Mouse (Mus musculus) left cerebral cortex, postnatal 4 days (tissue): Measurements from ENCODE around the gene Slc9b2. TPM values are rescaled to one million over a fixed set of nuclear protein-coding genes. Genes with fewer than 3 reads are reported as not detected.
A peak's percentile ranks its signal among the peaks of the same experiment; 100 is the strongest.

Source experiments
- DNase-seq: peaks from one replicate; pipeline ENCODE4 v3.0.0-alpha.2; 2022
- intact Hi-C: fragments of 180-260 bp; cut with DNase I; formaldehyde crosslinking; loops from one replicate; pipeline ENCODE4 v1.15.1; 2025
- total RNA-seq, 2 experiments: library from RNA; stranded (reverse); gene quantifications; 2 replicates each; pipeline ENCODE4 v1.2.3; 2021

Gene Slc9b2
- total RNA-seq, 2 experiments from 2014 or later: 6.9 to 7.0 TPM

GRCm38 (mm10) chr3:135304566-135304965 lies 2.9 kb upstream of the Slc9b2 start:
- intact Hi-C loops: no loop called here
- no peak for DNase-seq

- no peak for DNase-seq
- intact Hi-C loops: no loop called here
Observed at GRCm38 (mm10) chr3:135312916-135313491, 5.5 kb downstream of the Slc9b2 start.

- intact Hi-C loops: no loop called here
- no peak for DNase-seq
Observed at GRCm38 (mm10) chr3:135313727-135314126, 6.2 kb downstream of the Slc9b2 start.

GRCm38 (mm10) chr3:135314811-135315210 lies 7.3 kb downstream of the Slc9b2 start:
- no peak for DNase-seq
- intact Hi-C loops: no loop called here

DNA sequence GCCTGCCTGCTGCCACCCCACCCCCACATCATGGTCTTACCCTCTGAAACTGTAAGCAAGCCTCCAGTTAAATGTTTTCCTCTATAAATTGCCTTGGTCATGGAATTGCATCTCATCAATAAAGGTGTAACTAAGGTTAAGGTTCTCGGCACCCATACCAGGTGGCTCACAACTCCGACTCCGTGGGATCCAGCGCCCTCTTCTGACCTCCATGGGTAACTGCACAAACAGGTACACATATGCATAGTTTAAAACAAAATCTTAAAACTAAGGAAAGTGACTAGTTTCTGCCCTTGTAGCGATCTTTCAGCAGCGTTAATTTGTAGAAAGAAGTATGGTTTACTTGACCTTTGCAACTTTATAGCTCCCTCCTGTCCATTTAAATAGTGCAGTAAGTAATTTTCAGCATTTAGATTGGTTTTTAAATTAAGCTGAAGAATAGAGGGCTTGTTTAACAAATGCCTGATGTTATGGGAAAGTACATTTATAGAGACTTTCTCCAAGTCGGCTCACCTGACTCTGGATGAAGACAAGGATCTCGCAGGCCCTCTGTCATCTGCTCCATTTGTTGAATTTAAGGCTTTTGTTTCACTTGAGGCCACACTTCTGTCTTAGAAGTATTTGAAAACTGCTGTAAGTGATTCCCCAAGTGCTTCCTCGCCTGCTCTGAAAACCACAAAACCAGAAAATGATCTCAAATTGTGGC lies 8.4 kb downstream of the Slc9b2 start:
- no peak for DNase-seq
- intact Hi-C loops: no loop called here

DNA sequence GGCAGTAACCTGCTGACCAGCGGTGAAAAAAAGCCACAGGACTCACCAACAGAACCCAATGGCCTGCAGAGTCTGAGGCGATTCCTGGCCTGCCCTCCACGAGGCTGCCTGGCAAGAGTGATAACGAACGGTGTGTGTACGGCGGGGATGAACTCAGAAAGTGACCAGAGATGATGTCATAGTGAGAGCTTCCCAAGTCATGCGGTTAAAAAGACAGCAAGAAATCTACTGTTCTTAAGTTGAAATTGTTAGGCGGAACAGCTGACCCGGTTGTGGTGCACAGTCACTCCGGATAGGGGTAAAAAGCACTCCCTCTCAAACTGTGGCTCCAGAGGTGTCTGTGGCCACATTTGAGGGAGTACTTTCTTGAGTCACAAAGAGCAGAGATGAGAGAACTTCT lies 10.8 kb downstream of the Slc9b2 start:
- no peak for DNase-seq
- intact Hi-C loops: no loop called here

DNA sequence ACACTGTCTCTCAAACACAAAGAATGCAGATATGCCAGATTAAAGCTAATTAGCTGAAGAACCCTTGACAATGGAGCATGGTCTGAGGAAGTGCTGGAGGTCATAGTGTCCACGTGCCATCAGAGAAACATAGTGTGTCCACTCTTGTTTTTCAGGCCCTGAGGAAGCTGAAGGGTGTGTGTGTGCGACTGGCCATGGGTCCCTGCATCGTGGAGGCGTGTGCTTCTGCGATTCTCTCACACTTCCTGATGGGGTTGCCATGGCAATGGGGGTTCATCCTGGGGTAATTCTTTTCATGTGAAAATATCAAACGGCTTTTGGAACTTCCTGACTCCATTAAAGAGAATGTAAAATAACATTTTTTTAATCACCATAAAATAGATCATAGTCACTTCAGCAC lies 16.9 kb downstream of the Slc9b2 start:
- DNase-seq: no peak
- intact Hi-C loops: no loop called here

- intact Hi-C loops: no loop called here
Observed at GRCm38 (mm10) chr3:135327176-135327575, 19.7 kb downstream of the Slc9b2 start.

DNA sequence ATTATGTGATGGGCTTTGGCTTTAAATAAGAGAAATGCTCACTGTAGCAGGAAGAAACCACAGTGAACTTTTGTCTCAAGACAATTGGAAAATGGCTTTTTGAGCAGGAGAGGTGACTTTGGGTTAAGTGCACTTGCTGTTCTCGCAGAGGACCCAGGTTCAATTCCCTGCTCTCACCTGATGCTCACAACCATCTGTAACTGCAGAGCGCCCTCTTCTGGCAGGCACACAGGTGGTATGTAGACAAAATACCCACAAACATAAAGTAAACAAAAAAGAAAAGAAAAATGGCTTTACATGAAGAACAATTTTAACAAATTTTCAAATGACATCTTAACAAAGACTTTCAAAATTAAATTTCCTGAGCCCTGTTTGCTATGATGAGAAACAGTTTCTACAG lies 20.1 kb downstream of the Slc9b2 start:
- DNase-seq: no peak
- intact Hi-C loops: no loop called here

More at GRCm38 (mm10) chr3:135327176-135327575, 19.7 kb downstream of the Slc9b2 start:
- no peak for DNase-seq

GRCm38 (mm10) chr3:135328560-135328959 lies 21.1 kb downstream of the Slc9b2 start:
- DNase-seq: peak; percentile 69
- intact Hi-C loops: no loop called here

GRCm38 (mm10) chr3:135332691-135333090 lies 25.2 kb downstream of the Slc9b2 start:
- DNase-seq: no peak
- intact Hi-C loops: no loop called here

DNA sequence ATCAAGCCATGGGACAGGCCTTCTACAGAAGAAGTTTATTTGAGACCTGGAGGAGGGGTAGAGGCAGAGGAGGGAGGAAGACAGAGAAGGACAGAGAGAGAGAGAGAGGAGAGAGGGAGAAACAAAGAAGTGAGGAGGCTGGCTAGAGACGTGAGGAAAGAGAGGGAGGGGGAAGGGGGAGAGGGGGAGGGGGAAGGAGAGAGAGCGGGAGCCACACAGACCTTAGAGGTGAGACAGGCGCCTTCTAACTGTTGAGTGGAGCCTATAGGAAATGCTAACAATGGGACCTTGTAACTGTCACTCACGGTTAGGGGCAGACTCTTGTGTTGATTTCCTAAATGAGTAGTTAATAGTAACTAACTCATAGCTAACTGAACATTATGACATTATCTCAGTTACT lies 26.3 kb downstream of the Slc9b2 start:
- intact Hi-C loops: no loop called here
- no peak for DNase-seq

- intact Hi-C loops: no loop called here
- DNase-seq: no peak
Observed at GRCm38 (mm10) chr3:135347739-135348264, 40.3 kb downstream of the Slc9b2 start, which contains the start of gene Slc9b1. TSS of gene Slc9b1 (plus strand) at chr3:135348029.

DNA sequence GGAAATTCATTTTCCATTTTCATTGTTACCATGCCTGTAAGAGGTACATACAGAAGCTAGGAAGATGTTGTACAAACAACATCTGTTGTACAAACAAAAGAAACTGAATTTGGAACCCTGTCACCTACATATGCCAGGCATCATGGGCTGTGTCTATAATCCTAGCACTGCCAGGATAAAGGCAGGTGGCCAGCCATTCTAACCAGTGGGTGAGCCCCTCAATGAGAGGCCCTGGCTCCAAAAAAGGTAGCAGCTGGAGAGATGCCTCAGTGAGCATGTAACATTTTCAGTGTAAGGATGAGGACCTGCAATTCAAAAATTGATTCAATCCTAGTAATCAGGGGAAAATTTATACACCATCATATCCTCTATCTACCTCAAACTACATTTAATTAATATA lies 41.5 kb downstream of the Slc9b2 start:
- intact Hi-C loops: no loop called here
- DNase-seq: peak; percentile 15

DNA sequence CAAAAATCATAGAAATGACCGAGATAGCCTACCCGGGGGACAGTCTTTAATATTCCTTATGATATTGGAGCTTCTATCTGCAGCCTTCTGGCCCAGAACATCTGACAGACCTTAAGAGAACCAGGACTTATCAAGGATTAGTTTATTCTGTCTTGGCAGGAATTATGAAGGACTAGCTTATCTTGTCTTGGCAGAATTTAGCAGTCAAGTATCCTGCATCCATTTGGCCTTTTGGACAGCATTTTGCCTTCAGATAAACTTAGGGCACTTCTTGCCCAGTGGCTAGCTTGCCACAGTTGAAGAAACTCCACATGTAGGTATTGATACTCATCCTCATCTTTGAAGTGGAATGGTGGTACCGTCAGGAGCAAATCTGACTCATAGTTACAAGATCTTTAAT lies 44.4 kb downstream of the Slc9b2 start:
- intact Hi-C loops: no loop called here
- DNase-seq: no peak

GRCm38 (mm10) chr3:135357394-135357793 lies 49.9 kb downstream of the Slc9b2 start:
- no peak for DNase-seq
- intact Hi-C loops: no loop called here

GRCm38 (mm10) chr3:135375836-135376235 lies 68.3 kb downstream of the Slc9b2 start:
- DNase-seq: no peak
- intact Hi-C loops: no loop called here

GRCm38 (mm10) chr3:135377445-135377844 lies 69.9 kb downstream of the Slc9b2 start:
- intact Hi-C loops: no loop called here
- DNase-seq: no peak

GRCm38 (mm10) chr3:135379868-135380267 lies 72.4 kb downstream of the Slc9b2 start:
- intact Hi-C loops: no loop called here
- no peak for DNase-seq

DNA sequence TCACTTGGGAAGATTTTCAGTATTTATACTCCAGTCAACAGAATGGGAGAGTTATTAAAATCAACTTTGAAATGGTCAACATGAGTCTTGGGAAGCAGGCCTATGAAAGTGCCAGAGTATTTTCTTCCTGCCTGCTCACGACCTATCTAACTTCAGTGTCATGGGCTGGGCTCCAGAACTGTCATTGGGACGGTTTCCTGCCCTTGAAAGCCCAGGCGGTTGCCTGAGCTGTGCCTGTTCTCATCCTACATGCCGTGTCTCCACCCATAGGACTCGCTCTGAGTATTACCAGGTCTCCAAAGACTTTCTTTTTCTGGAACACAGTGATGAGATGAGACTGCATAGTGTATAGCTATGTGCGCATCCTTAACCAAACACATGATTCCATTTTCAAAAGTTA lies 85.7 kb downstream of the Slc9b2 start:
- DNase-seq: no peak
- intact Hi-C loops: no loop called here
